Mouse (Mus musculus): ENCODE results near the gene Cbfa2t2.

DNA sequence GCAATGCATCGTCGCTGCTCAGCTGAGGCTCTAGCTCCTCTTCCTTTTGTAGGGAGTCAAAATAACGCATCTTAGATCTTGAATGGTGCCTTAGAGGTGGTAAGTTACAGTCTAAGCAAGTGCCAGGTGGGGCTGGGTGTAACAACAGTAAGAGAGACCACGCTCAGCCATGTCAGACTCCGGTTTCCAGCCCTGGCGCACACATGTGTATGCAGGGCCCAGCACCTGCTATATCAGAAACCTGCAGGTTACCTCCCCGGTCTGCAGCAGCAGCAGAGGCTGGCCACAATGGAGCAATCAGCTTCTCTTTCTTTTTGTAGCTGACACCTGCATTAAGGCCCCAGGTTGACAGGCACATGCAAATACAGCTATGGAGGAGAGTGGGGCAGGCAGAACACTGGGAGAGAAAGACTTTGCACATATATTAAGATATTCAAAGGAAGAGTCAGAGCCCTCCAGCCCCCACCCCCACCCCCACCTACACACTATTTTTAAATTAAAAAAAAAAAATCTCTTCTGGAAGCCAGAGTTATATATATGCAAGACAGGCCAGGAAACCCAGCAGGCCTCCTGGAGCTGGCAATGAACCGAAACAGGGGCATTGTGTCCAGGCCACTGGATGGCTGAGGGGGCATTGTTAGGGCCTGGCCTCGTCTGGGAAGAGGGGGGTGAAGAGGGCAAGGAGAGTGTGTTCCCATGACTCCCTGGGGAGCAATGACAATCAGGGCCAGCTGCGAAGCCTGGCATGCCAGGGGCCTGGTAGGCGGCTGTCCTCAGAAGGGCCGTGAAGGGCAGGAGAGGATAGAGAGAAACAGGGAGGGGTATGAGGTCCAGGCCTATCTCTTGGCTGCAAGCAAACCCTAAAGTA is 140.8 kb downstream of the Cbfa2t2 start:
- TF ChIP-seq CTCF (IDR thresholded peaks at IDR 0.05; ENCODE audit: low read depth) (no peak), EP300 (IDR thresholded peaks at IDR 0.05; ENCODE audit: low read depth) (no peak)

Measured in liver, postnatal 0 days (tissue).